In the genomic region with DNA sequence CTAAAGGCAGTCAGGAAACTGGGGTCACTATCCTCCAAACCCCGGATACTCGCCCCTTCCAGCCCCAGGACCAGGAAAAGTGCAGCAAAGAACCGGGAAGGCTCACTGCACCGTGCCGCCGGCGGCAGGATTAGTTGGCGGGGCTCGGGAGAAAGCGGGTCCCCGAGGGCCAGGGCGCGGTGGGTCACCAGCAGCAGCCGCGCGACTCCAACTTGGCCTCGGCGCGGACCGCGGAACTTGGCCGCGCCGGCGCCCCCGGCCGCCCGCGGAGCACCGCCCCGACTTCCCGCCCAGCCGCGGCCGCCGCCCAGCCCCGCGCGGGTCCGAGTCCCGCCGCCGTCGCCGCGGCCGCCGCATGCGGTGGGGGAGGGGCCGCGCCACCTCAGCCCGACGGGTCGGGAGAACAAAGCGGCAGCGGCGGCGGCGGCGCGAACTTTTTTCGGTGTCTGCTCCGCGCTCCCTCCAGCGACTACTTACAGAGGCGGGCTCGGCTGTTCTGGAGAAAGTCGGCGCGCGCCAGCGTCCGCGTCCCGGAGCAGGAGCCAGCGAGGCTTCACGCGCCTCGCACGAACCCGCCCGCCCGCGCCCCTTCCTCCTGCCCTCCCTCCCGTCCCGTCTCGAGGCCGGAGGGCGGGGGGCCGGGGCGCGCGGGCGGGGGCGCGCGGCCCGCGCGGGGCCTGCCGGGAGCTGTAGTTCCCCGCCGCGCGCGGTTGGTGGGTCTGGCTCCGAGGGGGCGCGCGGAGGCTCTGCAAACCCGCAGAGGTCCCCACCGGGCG, we compare ENCODE assay signal across 8 mouse cellular contexts. TPM values are rescaled to one million over a fixed set of nuclear protein-coding genes. Genes with fewer than 3 reads are reported as not detected.
DNase-seq lines count a peak whose midpoint lies in the region; ATAC-seq and TF ChIP-seq lines count a peak whose summit lies in the region.

A gene (minus strand): TSS at position 609 of the 776 bp plus-strand sequence.

- H3K9ac ChIP-seq in hindbrain, embryonic 13.5 days = peak within 1 kb of the TSS; percentile 80

- H3K27me3 ChIP-seq in Patski = no peaks in the 10 kb centered on the region
- H3K27me3 ChIP-seq in hindbrain, embryonic 13.5 days = peaks cover 16% of the 10 kb centered on the region

- no peaks in the 10 kb centered on the region for H3K9me3 ChIP-seq in hindbrain, embryonic 13.5 days

- H3K36me3 ChIP-seq in hindbrain, embryonic 13.5 days = no peaks in the 10 kb centered on the region

- ATAC-seq in Patski = peak; percentile 88
- peak; percentile 92 for ATAC-seq in hindbrain, embryonic 13.5 days (ENCODE audit: low FRiP score)

- WGBS in hindbrain, embryonic 13.5 days = under 1% methylated on average over 77 of the region's 113 CpGs

- TF ChIP-seq CTCF in Patski (IDR thresholded peaks at IDR 0.05) = no peak

- in situ Hi-C loops in Patski (cut with MboI; ENCODE audit: low pct_unique_long_range_greater_than_20kb) = no loop called here

- peaks cover 23% of the 10 kb centered on the region for H3K4me1 ChIP-seq in hindbrain, embryonic 13.5 days (replicated peaks)

- peak within 1 kb of the TSS; percentile 73 for H3K4me2 ChIP-seq in hindbrain, embryonic 13.5 days

- CTCF ChIA-PET in Patski (lab: Charles Lee) = no interaction called here

- DNase-seq in Patski (ENCODE audit: low read depth, low spot score) = no peak
- peak; percentile 49 to 62 for DNase-seq in cerebellum, postnatal 25 days
- peak; percentile 31 to 32 for DNase-seq in frontal cortex, postnatal 36 days (ENCODE audit: low spot score in 2 of 2)
- peak; percentile 38 to 50 for DNase-seq in layer of hippocampus, postnatal 36 days
- peak; percentile 65 for DNase-seq in lung, postnatal 14 days
- peak; percentile 45 for DNase-seq in ovary, postnatal 14 days (ENCODE audit: low spot score)
- DNase-seq in thymus, postnatal 36 days = peak; percentile 78 to 85

- POLR2A ChIA-PET in Patski (lab: Charles Lee) = interaction anchor here (0.7 kb wide), 1 partner anchor 35 kb away, joined by 4 read pairs; no protein-coding TSS in a partner anchor

- peak within 1 kb of the TSS; percentile 78 for H3K4me3 ChIP-seq in hindbrain, embryonic 13.5 days

- H3K27ac ChIP-seq in hindbrain, embryonic 13.5 days = peak within 1 kb of the TSS; percentile 77

RNA-seq across cellular contexts. Expression of the gene that starts here (rescaled TPM):
- 46.2 TPM for polyA plus RNA-seq in Patski (2021)
- 17.6 and 18.8 TPM in 2 replicates for polyA plus RNA-seq in hindbrain, embryonic 13.5 days (2015; fragmentation: Nextera tagmentation; extraction: Ambion mirVana)
- 10 to 100 TPM; 13.2 to 13.5 TPM for total RNA-seq in layer of hippocampus, postnatal 36 days (2021)
